Mouse (Mus musculus) megakaryocyte, embryonic 14.5 days (primary cell): ENCODE measurements around the gene C2cd3. TPM values are rescaled to one million over a fixed set of nuclear protein-coding genes. Genes with fewer than 3 reads are reported as not detected.

Experiments
- H3K27me3 ChIP-seq: replicated peaks from 2 replicates; pipeline ENCODE3; 2012; ENCODE audit warnings: inconsistent platforms
- H3K36me3 ChIP-seq: replicated peaks from 2 replicates; pipeline ENCODE3; 2012; ENCODE audit warnings: low read length, inconsistent platforms, mixed read lengths
- H3K4me1 ChIP-seq: 2 replicates; pipeline ENCODE4 v1.6.1; 2012; ENCODE audit warnings: inconsistent platforms
- H3K4me3 ChIP-seq: replicated peaks from 2 replicates; pipeline ENCODE3; 2012; ENCODE audit warnings: moderate library complexity, mild to moderate bottlenecking, inconsistent platforms
- H3K9me3 ChIP-seq: 2 replicates; pipeline ENCODE4 v1.6.1; 2012; ENCODE audit warnings: inconsistent platforms
- FLI1 ChIP-seq: IDR thresholded peaks from 2 replicates; pipeline ENCODE4 v1.6.1; 2012; ENCODE audit warnings: low read length, inconsistent platforms, mixed read lengths
- GATA1 ChIP-seq: IDR thresholded peaks from 3 replicates; pipeline ENCODE4 v1.6.1; 2012; ENCODE audit warnings: mixed read lengths, low read length, inconsistent platforms, borderline replicate concordance
- polyA plus RNA-seq: library from polyadenylated mRNA; stranded (reverse); fragments of >175 nt; gene quantifications from 2 replicates; pipeline ENCODE4 v1.2.3, GENCODE M21; 2012; ENCODE audit warnings: low replicate concordance; ENCODE audit not compliant: insufficient read depth

C2cd3 gene
- polyA plus RNA-seq, 1 experiment = 10.7 TPM

DNA sequence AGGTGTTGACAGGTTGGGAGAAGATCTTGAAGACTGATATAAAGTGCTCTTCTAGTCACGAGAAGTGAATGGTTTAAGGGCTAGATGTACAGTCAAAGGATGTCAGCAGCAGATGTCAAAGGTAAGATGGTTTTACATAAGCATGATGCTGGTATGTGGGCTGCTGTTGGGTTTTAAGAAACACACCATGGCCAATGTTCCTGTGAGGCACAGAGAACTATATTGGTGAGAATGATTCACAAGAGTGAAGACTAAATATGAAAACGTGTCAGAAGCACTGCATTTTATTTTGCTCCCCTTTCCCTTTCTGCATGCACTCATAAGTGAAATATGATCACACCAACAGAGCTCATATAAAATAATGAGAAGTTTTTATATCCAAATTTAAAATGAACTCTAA is 8.9 kb upstream of the C2cd3 start:
- Histone ChIP-seq H3K9me3 (no peaks in the 10 kb centered on the region), H3K4me3 (no peak overlapping the region), H3K27me3 (no peaks in the 10 kb centered on the region), H3K36me3 (peaks cover 26% of the 10 kb centered on the region), H3K4me1 (peaks cover 42% of the 10 kb centered on the region)
- TF ChIP-seq GATA1 = no peak
- TF ChIP-seq FLI1 = no peak

DNA sequence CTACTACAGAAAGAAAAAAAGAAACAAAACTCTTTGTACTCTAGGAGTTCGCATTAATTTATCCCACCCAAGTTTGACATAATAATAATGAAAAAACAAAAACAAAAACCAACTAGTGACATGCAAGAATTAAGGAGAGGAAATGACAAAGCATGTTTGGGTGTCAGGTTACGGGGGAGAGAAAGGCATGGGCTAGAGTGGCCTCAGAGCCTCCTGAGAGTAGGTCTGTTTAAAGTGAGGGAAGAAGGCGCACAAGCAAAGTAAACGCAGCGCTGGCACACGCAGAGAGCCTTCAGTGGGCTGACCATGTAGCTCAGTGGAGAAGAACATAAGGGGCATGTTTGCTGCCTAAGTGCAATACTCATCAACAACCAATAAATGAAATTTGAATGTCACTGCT is 7.1 kb upstream of the C2cd3 start:
- Histone ChIP-seq H3K36me3 (peaks cover 37% of the 10 kb centered on the region), H3K9me3 (no peaks in the 10 kb centered on the region), H3K4me3 (peak overlapping the region; percentile 89), H3K27me3 (no peaks in the 10 kb centered on the region), H3K4me1 (peaks cover 53% of the 10 kb centered on the region)
- no peak for TF ChIP-seq FLI1

DNA sequence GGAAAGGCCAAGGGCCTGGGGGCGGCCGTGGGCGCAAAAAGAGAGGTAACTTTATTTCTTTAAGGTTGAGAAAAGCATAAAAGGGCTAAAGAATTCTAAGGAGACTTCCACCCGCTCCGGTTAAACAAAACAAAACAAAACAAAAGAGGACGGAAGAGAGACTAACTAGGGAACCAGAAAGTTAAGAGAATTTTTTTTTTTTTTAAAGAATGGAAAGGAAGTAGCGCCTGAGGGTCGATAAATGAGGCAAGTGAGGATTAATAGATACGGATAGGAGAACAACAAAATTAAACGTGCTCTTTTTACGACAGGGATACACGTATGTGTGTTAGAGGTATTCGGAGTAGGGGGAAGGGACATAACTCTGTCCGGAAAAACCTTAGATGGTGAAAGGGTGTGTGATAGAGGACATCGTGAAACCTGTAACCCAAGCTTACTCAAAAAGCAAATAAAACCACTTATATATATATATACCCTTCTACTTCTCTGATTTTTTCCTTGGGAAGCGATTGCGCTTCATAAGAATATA is 483 bp downstream of the C2cd3 start:
- Histone ChIP-seq H3K27me3 (no peaks in the 10 kb centered on the region), H3K4me1 (peaks cover 26% of the 10 kb centered on the region), H3K36me3 (peaks cover 44% of the 10 kb centered on the region), H3K9me3 (no peaks in the 10 kb centered on the region), H3K4me3 (peak overlapping the region; percentile 96)
- TF ChIP-seq GATA1 = no peak
- TF ChIP-seq FLI1 = no peak

DNA sequence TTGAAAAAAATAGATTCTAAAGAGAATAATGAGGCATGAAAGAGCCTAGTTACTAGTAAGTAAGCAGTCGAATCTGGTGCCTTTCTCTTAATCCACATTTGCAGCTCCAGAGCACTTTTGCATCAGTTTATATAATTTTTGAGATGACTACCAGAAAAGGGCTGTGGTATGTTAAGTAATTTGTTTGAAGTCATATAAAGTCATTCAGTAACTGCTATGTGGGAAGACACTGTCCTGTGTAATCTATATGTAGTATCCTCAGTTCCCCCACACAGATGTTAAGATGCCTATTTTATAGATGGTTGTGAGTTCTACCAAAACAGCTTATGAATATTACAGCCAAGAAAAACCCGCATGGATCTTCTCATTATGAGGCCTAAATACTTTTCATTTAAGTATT is 6.2 kb downstream of the C2cd3 start:
- no peaks in the 10 kb centered on the region for H3K9me3 ChIP-seq
- no peak overlapping the region for H3K4me3 ChIP-seq
- no peaks in the 10 kb centered on the region; the same call in 1 of the 2 replicates for H3K4me1 ChIP-seq
- H3K36me3 ChIP-seq = peaks cover 79% of the 10 kb centered on the region
- TF ChIP-seq GATA1 = no peak
- no peaks in the 10 kb centered on the region for H3K27me3 ChIP-seq

DNA sequence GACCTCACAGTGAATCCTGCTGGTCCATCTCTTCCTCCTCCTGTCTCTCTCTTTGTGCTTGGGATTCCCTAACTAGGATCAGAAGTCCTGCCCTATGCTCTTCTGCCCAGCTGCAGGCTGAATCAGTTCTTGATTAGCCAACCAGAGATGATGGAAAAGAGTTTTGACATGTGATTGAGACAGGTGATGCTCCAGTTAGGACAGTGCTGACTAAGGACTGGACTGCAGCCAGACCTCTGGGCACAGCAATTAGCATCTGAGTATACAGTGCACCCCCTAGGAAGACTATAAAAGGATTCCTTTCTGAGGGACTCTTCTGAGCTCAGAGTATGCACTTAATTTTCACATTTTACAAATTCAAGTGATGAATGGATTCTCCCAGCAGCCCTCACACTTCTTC is 9.1 kb downstream of the C2cd3 start:
- Histone ChIP-seq H3K27me3 (no peaks in the 10 kb centered on the region), H3K36me3 (peaks cover 77% of the 10 kb centered on the region), H3K4me3 (no peak overlapping the region), H3K4me1 (peaks cover under 1% of the 10 kb centered on the region; the same call in 1 of the 2 replicates), H3K9me3 (no peaks in the 10 kb centered on the region)
- TF ChIP-seq FLI1 = no peak
- no peak for TF ChIP-seq GATA1

- H3K27me3 ChIP-seq = no peaks in the 10 kb centered on the region
- peaks cover 74% of the 10 kb centered on the region for H3K36me3 ChIP-seq
- no peak for TF ChIP-seq GATA1
- no peak for TF ChIP-seq FLI1
- peaks cover 8% of the 10 kb centered on the region; the same call in 1 of the 2 replicates for H3K4me1 ChIP-seq
- H3K4me3 ChIP-seq = no peak overlapping the region
- no peaks in the 10 kb centered on the region for H3K9me3 ChIP-seq
Measured at GRCm38 (mm10) chr7:100383207-100383606, 11.2 kb downstream of the C2cd3 start.

DNA sequence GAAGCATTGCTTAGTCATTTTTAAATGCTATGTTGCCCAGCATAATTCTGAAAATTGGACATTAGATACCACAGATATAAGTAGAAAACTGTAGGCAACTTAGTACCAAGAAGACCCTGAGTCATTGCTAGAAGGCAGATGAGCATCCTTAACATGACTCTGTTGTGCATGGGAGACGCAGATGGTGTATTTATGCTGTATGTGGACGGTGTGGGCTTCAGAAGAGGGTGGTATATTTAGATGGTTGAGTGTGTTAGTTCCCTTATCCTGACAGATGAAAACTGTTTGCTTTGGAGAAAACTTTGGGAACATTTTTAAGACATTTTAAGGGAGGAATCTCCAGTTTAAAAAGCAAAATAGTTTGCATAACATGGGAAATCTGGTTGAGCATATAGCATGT is 16.1 kb downstream of the C2cd3 start:
- Histone ChIP-seq H3K36me3 (peaks cover 74% of the 10 kb centered on the region), H3K4me1 (peaks cover 8% of the 10 kb centered on the region; the same call in 1 of the 2 replicates), H3K27me3 (no peaks in the 10 kb centered on the region), H3K9me3 (no peaks in the 10 kb centered on the region), H3K4me3 (no peak overlapping the region)
- no peak for TF ChIP-seq GATA1
- no peak for TF ChIP-seq FLI1

DNA sequence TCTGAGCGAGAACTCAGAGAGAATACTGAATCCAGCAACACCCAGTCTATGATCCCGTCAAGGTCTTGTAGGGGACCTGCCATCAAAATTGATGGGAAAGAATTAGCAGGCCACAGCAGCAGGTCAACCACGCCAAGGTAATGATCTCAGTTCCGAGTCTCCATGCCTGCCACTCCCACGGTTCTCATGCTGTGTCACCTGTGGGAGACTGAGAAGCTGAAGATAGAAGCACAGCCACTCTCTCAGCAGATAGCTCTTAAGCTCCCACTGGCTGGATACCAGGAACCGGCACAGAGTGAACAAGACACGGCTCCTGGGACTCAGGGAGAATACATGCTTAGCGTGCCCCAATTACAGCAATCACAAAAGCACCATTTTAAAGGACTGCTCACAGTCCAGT is 18.1 kb downstream of the C2cd3 start:
- no peak for TF ChIP-seq GATA1
- TF ChIP-seq FLI1 = no peak
- no peaks in the 10 kb centered on the region for H3K27me3 ChIP-seq
- no peaks in the 10 kb centered on the region for H3K9me3 ChIP-seq
- peaks cover 8% of the 10 kb centered on the region; the same call in 1 of the 2 replicates for H3K4me1 ChIP-seq
- H3K4me3 ChIP-seq = no peak overlapping the region
- peaks cover 78% of the 10 kb centered on the region for H3K36me3 ChIP-seq

DNA sequence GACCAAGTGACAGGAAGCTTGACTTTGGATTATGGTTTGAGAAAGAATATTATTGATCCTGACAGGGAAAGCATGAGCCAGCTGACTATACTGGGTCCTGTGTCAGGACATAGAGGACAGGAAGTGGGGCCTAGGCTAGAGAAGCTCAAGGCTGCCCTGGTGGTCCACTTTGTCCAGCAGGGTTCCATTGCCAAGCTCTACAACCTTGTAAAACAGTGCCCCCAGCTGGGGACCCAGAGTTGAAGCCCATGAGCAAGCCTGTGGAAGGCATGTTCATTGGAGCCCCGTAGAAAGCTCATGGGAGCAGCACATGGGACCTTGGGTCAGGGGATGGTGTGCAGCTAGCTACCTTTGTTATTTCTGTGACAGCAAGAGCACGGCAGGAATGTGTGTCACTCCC is 20.2 kb downstream of the C2cd3 start:
- no peak overlapping the region for H3K4me3 ChIP-seq
- no peaks in the 10 kb centered on the region for H3K27me3 ChIP-seq
- peaks cover 90% of the 10 kb centered on the region for H3K36me3 ChIP-seq
- peaks cover 5% of the 10 kb centered on the region; the same call in 1 of the 2 replicates for H3K4me1 ChIP-seq
- H3K9me3 ChIP-seq = no peaks in the 10 kb centered on the region
- TF ChIP-seq GATA1 = no peak
- no peak for TF ChIP-seq FLI1

- no peak overlapping the region for H3K4me3 ChIP-seq
- H3K27me3 ChIP-seq = no peaks in the 10 kb centered on the region
- peaks cover 77% of the 10 kb centered on the region for H3K36me3 ChIP-seq
- no peaks in the 10 kb centered on the region for H3K4me1 ChIP-seq
- H3K9me3 ChIP-seq = no peaks in the 10 kb centered on the region
- no peak for TF ChIP-seq FLI1
- TF ChIP-seq GATA1 = no peak
Measured at GRCm38 (mm10) chr7:100399231-100399913, 27.3 kb downstream of the C2cd3 start.
